Mouse (Mus musculus) myocyte (in vitro differentiated cells): ENCODE results near the gene Dixdc1.

ENCODE experiments used
- CEBPB ChIP-seq: IDR thresholded peaks from 2 replicates; pipeline ENCODE4 v1.6.1; 2011; ENCODE audit warnings: mild to moderate bottlenecking, moderate library complexity; ENCODE audit not compliant: poor library complexity, insufficient read depth, severe bottlenecking
- E2F4 ChIP-seq: IDR thresholded peaks from one replicate; pipeline ENCODE4 v1.6.1; 2011; ENCODE audit warnings: mild to moderate bottlenecking, control low read depth, moderate library complexity; ENCODE audit not compliant: insufficient read depth
- MAX ChIP-seq: IDR thresholded peaks from one replicate; pipeline ENCODE4 v1.6.1; 2011; ENCODE audit warnings: low read depth, mild to moderate bottlenecking, control low read depth
- MYOD1 ChIP-seq, 3 experiments: IDR thresholded peaks; one replicate each; pipeline ENCODE4 v1.6.1; 2011; ENCODE audit warnings: control low read depth in 2 of 3, low read depth in 2 of 3, mild to moderate bottlenecking in 2 of 3, moderate library complexity in 1 of 3; ENCODE audit not compliant: insufficient read length in 2 of 3, control insufficient read depth in 1 of 3
- MYOG ChIP-seq, 3 experiments: IDR thresholded peaks; one replicate each; pipeline ENCODE4 v1.6.1; 2011; ENCODE audit warnings: control low read depth in 2 of 3, low read depth in 2 of 3, mild to moderate bottlenecking in 2 of 3; ENCODE audit not compliant: insufficient read length in 2 of 3, control insufficient read depth in 1 of 3, insufficient read depth in 1 of 3
- POLR2A ChIP-seq: IDR thresholded peaks from one replicate; pipeline ENCODE4 v1.6.1; 2011; ENCODE audit warnings: low read depth, mild to moderate bottlenecking, control low read depth, moderate library complexity; ENCODE audit not compliant: insufficient read length
- POLR2AphosphoS2 ChIP-seq: IDR thresholded peaks from one replicate; pipeline ENCODE4 v1.6.1; 2011; ENCODE audit warnings: low read depth, control low read depth; ENCODE audit not compliant: insufficient read length
- REST ChIP-seq: IDR thresholded peaks from one replicate; pipeline ENCODE4 v1.6.1; 2011; ENCODE audit warnings: mild to moderate bottlenecking, control low read depth, moderate library complexity; ENCODE audit not compliant: insufficient read depth, insufficient read length
- SRF ChIP-seq: IDR thresholded peaks from one replicate; pipeline ENCODE4 v1.6.1; 2011; ENCODE audit warnings: low read depth; ENCODE audit not compliant: control insufficient read depth, insufficient read length
- TCF12 ChIP-seq: IDR thresholded peaks from one replicate; pipeline ENCODE4 v1.6.1; 2011; ENCODE audit warnings: mild to moderate bottlenecking, control low read depth; ENCODE audit not compliant: poor library complexity, insufficient read depth, severe bottlenecking
- TCF3 ChIP-seq: IDR thresholded peaks from one replicate; pipeline ENCODE4 v1.6.1; 2011; ENCODE audit warnings: low read depth, control low read depth; ENCODE audit not compliant: insufficient read length
- USF1 ChIP-seq: IDR thresholded peaks from one replicate; pipeline ENCODE4 v1.6.1; 2011; ENCODE audit warnings: low read depth, mild to moderate bottlenecking, control low read depth, moderate library complexity

- TF ChIP-seq POLR2A: no peak
- no peak for TF ChIP-seq E2F4
- no peak for TF ChIP-seq CEBPB
- no peak for TF ChIP-seq TCF12
- no peak for TF ChIP-seq MYOG (IDR thresholded peaks at IDR 0.05; ENCODE audit: control insufficient read depth in 1 of 3, insufficient read depth in 1 of 3, insufficient read length in 2 of 3, low read depth in 2 of 3)
- no peak for TF ChIP-seq USF1
- TF ChIP-seq REST: no peak
- no peak for TF ChIP-seq MAX
- TF ChIP-seq TCF3: no peak
- no peak for TF ChIP-seq MYOD1 (IDR thresholded peaks at IDR 0.05; ENCODE audit: control insufficient read depth in 1 of 3, insufficient read length in 2 of 3, low read depth in 2 of 3)
- no peak for TF ChIP-seq SRF
- TF ChIP-seq POLR2AphosphoS2: no peak
Measured at GRCm38 (mm10) chr9:50742261-50742660, 2.9 kb upstream of the Dixdc1 start.
